Mouse (Mus musculus) kidney, embryonic 14.5 days (tissue): Measurements from ENCODE around the gene Utrn. TPM values are rescaled to one million over a fixed set of nuclear protein-coding genes. Genes with fewer than 3 reads are reported as not detected.

Experiments
- ATAC-seq: fragments of 200-750 bp; cut with Nextera tagmentation; 2 replicates; pipeline ENCODE4 v1.8.0; 2017; ENCODE audit warnings: moderate number of reproducible peaks, mild to moderate bottlenecking, moderate TSS enrichment, moderate library complexity; ENCODE audit not compliant: low FRiP score, low TSS enrichment
- H3K27ac ChIP-seq: fragments of 300-500 bp; sonication (generic); 2 replicates; pipeline ENCODE4 v1.5.1; 2014; ENCODE audit warnings: low read depth, mild to moderate bottlenecking, low read length, moderate library complexity, mixed read lengths
- H3K27me3 ChIP-seq: fragments of 300-500 bp; sonication (generic); 2 replicates; pipeline ENCODE4 v1.6.1; 2014; ENCODE audit warnings: mild to moderate bottlenecking, low read length; ENCODE audit not compliant: control insufficient read depth, insufficient read depth
- H3K36me3 ChIP-seq: fragments of 300-500 bp; sonication (generic); 2 replicates; pipeline ENCODE4 v1.6.1; 2014; ENCODE audit warnings: low read length, mixed read lengths; ENCODE audit not compliant: control insufficient read depth, insufficient read depth
- H3K4me1 ChIP-seq: fragments of 300-500 bp; sonication (generic); 2 replicates; pipeline ENCODE4 v1.6.1; 2014; ENCODE audit warnings: low read length, mixed read lengths; ENCODE audit not compliant: control insufficient read depth, insufficient read depth
- H3K4me2 ChIP-seq: fragments of 300-500 bp; sonication (generic); replicated peaks from 2 replicates; pipeline ENCODE4 v1.6.1; 2014; ENCODE audit warnings: low read depth, mild to moderate bottlenecking, low read length
- H3K4me3 ChIP-seq: fragments of 300-500 bp; sonication (generic); 2 replicates; pipeline ENCODE4 v1.5.1; 2014; ENCODE audit warnings: mild to moderate bottlenecking, low read length
- H3K9ac ChIP-seq: fragments of 300-500 bp; sonication (generic); 2 replicates; pipeline ENCODE4 v1.6.1; 2014; ENCODE audit warnings: low read depth, mild to moderate bottlenecking, low read length, moderate library complexity
- H3K9me3 ChIP-seq: fragments of 300-500 bp; sonication (generic); 2 replicates; pipeline ENCODE4 v1.6.1; 2016; ENCODE audit warnings: low read length; ENCODE audit not compliant: control insufficient read depth
- WGBS: fragments of 180-500 bp; shearing (Covaris S2); extraction: QIAGEN DNeasy Blood & Tissue Kit; methylation state at CpG from one replicate; pipeline ENCODE4 v1.1.7; 2014; 5-methylcytosine and 5-hydroxymethylcytosine counted together
- polyA plus RNA-seq: library from polyadenylated mRNA; unstranded; fragments of >200 nt; fragmentation: Nextera tagmentation; extraction: Ambion mirVana; gene quantifications from 2 replicates; pipeline ENCODE4 v1.2.1, GENCODE M21; 2014

Utrn gene
- polyA plus RNA-seq = 46.2 and 91.4 TPM in 2 replicates

GRCm38 (mm10) chr10:12869029-12869671 is at the start of gene Utrn:
TSS of gene Utrn (minus strand) at chr10:12869365.
- no peaks in the 10 kb centered on the region for H3K27me3 ChIP-seq
- peak within 1 kb of the TSS; percentile 55 for H3K4me2 ChIP-seq
- H3K4me1 ChIP-seq = 0 out of 2 replicates have a peak, but pooled peaks cover 5% of the 10 kb centered on the region
- H3K9ac ChIP-seq = peak within 1 kb of the TSS; percentile 73
- WGBS = under 1% methylated on average over 55 of the region's 77 CpGs
- H3K4me3 ChIP-seq = peak within 1 kb of the TSS; percentile 61
- no peaks in the 10 kb centered on the region for H3K9me3 ChIP-seq
- H3K27ac ChIP-seq = peak within 1 kb of the TSS; percentile 92
- ATAC-seq = peak; percentile 90
- H3K36me3 ChIP-seq = no peaks in the 10 kb centered on the region

DNA sequence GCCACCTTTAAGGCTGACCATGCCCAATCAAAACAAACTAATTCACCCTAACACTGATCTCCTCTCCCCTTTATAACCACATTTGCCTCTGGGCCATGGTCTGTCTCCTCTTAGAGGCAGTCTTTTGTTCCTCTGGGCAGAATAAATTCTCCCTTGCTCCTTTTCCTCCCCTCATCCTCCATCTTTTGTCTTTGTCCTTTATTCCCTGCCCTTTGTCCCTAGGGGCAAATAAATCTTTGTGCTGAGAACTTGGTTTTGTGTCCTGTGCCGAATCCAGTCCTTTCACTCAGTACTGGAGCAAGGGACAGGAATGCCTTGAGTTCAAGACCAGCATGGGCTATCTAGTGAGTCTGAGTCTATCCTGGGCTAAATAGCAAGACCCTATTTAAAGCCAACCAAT is 48.5 kb upstream of the Utrn start:
- 39% methylated on average over 1 of the region's 1 CpGs for WGBS
- Histone ChIP-seq H3K4me1 (no peaks in the 10 kb centered on the region), H3K36me3 (no peaks in the 10 kb centered on the region), H3K4me3 (no peak overlapping the region), H3K27ac (no peak overlapping the region), H3K9me3 (no peaks in the 10 kb centered on the region), H3K27me3 (no peaks in the 10 kb centered on the region), H3K9ac (no peak overlapping the region), H3K4me2 (no peak overlapping the region)
- ATAC-seq = no peak

- H3K4me1 ChIP-seq = 0 out of 2 replicates have a peak, but pooled peaks cover 3% of the 10 kb centered on the region
These were observed 47.2 kb upstream of the Utrn start for GRCm38 (mm10) chr10:12916376-12916775.

DNA sequence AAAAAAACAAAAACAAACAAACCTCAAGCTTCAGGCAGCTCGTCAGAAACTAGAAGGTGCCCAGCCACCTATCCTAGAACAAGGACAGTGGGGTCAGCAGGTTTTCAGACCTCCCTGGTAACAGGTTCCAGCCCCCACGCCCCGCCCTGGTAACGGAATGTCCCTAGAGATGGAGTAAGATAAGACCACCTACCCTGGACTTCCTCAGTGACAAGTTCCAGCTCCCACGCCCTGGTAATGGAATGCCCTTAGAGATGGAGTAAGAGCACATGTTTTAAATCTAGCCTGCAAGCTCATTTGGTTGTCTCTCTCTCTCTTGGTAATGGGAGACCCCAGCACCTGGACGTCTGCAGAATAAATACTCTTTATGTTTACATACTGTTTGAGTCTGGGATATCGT is 46.7 kb upstream of the Utrn start:
- 30% methylated on average over 7 of the region's 7 CpGs for WGBS
- Histone ChIP-seq H3K27ac (no peak overlapping the region), H3K9ac (no peak overlapping the region), H3K36me3 (no peaks in the 10 kb centered on the region), H3K27me3 (no peaks in the 10 kb centered on the region), H3K4me1 (0 out of 2 replicates have a peak, but pooled peaks cover 3% of the 10 kb centered on the region), H3K4me2 (no peak overlapping the region), H3K4me3 (no peak overlapping the region), H3K9me3 (no peaks in the 10 kb centered on the region)
- ATAC-seq = peak; percentile 75

More at GRCm38 (mm10) chr10:12916376-12916775, 47.2 kb upstream of the Utrn start:
- Histone ChIP-seq H3K4me2 (no peak overlapping the region), H3K36me3 (no peaks in the 10 kb centered on the region), H3K27me3 (no peaks in the 10 kb centered on the region), H3K9me3 (no peaks in the 10 kb centered on the region), H3K27ac (no peak overlapping the region), H3K9ac (no peak overlapping the region), H3K4me3 (no peak overlapping the region)
- ATAC-seq = no peak
- 72% methylated on average over 6 of the region's 6 CpGs for WGBS

- no peak overlapping the region for H3K4me3 ChIP-seq
- no peak overlapping the region for H3K4me2 ChIP-seq
- H3K27ac ChIP-seq = no peak overlapping the region
- WGBS = 91% methylated on average over 1 of the region's 1 CpGs
- 0 out of 2 replicates have a peak, but pooled peaks cover 3% of the 10 kb centered on the region for H3K4me1 ChIP-seq
- no peak for ATAC-seq
- no peaks in the 10 kb centered on the region for H3K9me3 ChIP-seq
- H3K27me3 ChIP-seq = no peaks in the 10 kb centered on the region
- no peaks in the 10 kb centered on the region for H3K36me3 ChIP-seq
- no peak overlapping the region for H3K9ac ChIP-seq
These were observed 45.0 kb upstream of the Utrn start for GRCm38 (mm10) chr10:12914203-12914602.

DNA sequence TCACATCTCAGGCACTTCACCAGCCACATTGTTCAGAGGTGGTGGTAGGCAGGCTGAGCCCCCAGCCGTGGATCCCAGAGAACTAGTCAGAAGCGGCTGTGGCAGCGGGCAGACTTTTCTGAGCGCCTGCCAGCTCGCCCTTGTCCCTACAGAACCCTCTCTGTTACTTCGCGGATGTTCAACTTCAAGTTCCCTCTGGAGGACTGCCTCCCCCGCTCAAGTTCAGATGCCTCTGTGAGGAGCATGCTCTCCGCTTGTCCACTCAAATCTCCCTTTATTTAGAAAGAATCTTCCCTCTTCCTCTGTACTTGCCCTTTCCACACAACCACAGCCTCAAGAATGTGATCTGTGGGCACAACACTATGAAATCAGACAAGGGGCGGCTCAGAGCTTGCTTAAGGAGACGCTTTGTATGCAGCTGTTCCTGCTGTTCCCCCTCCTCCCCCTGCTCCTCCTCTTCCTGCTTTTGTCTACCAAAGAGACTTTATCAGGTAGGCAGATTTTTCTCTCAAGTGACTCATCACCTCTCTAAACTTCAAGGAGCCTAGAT is 42.9 kb upstream of the Utrn start:
- no peak for ATAC-seq
- no peak overlapping the region for H3K4me3 ChIP-seq
- H3K4me2 ChIP-seq = no peak overlapping the region

GRCm38 (mm10) chr10:12911451-12911850 is 42.3 kb upstream of the Utrn start:
- H3K27me3 ChIP-seq = no peaks in the 10 kb centered on the region
- no peak overlapping the region for H3K4me3 ChIP-seq
- H3K36me3 ChIP-seq = no peaks in the 10 kb centered on the region
- 90% methylated on average over 13 of the region's 13 CpGs for WGBS
- 0 out of 2 replicates have a peak, but pooled peaks cover 3% of the 10 kb centered on the region for H3K4me1 ChIP-seq
- H3K9ac ChIP-seq = no peak overlapping the region
- H3K9me3 ChIP-seq = no peaks in the 10 kb centered on the region
- no peak for ATAC-seq
- H3K27ac ChIP-seq = no peak overlapping the region
- no peak overlapping the region for H3K4me2 ChIP-seq

More for the DNA sequence above, 42.9 kb upstream of the Utrn start:
- Histone ChIP-seq H3K27me3 (no peaks in the 10 kb centered on the region), H3K9ac (no peak overlapping the region), H3K27ac (no peak overlapping the region), H3K36me3 (no peaks in the 10 kb centered on the region), H3K9me3 (no peaks in the 10 kb centered on the region), H3K4me1 (0 out of 2 replicates have a peak, but pooled peaks cover 3% of the 10 kb centered on the region)
- 59% methylated on average over 11 of the region's 11 CpGs for WGBS

- Histone ChIP-seq H3K9ac (no peak overlapping the region), H3K27ac (no peak overlapping the region), H3K27me3 (no peaks in the 10 kb centered on the region), H3K4me3 (no peak overlapping the region), H3K4me2 (no peak overlapping the region), H3K9me3 (no peaks in the 10 kb centered on the region), H3K4me1 (0 out of 2 replicates have a peak, but pooled peaks cover 3% of the 10 kb centered on the region), H3K36me3 (no peaks in the 10 kb centered on the region)
- ATAC-seq = no peak
- 93% methylated on average over 2 of the region's 2 CpGs for WGBS
These were observed 40.7 kb upstream of the Utrn start for GRCm38 (mm10) chr10:12909891-12910290.

DNA sequence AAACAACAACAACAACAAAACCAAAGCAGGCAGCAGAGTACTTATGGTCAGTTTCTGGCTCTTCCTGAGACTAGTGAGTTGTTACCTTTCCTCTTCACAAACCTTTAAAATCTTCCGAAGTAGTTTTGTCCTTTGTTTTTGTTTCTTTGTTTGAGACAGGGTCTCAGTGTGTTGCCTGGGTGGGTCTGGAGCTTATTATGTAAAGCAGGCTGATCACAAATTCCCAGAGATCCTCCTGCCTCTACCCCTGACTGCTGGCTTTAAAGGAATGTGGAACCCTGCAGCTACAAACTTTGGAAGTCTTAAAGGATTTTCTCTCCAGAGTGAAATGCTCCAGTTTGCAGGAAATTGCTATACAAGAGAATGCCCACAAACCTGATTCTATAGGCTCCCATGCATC is 40.0 kb upstream of the Utrn start:
- H3K36me3 ChIP-seq = no peaks in the 10 kb centered on the region
- ATAC-seq = no peak

More for the DNA sequence above, 40.0 kb upstream of the Utrn start:
- H3K27ac ChIP-seq = no peak overlapping the region
- WGBS = 82% methylated on average over 1 of the region's 1 CpGs
- H3K27me3 ChIP-seq = no peaks in the 10 kb centered on the region
- H3K4me1 ChIP-seq = 0 out of 2 replicates have a peak, but pooled peaks cover 3% of the 10 kb centered on the region
- no peak overlapping the region for H3K4me2 ChIP-seq
- no peak overlapping the region for H3K4me3 ChIP-seq
- H3K9me3 ChIP-seq = no peaks in the 10 kb centered on the region
- no peak overlapping the region for H3K9ac ChIP-seq
